Mouse (Mus musculus): ENCODE results near the gene Irak2. TPM values are rescaled to one million over a fixed set of nuclear protein-coding genes. Genes with fewer than 3 reads are reported as not detected.

The Irak2 gene
- 57.1 and 103 TPM in 2 replicates for polyA plus RNA-seq (2012; ENCODE audit: low replicate concordance)

DNA sequence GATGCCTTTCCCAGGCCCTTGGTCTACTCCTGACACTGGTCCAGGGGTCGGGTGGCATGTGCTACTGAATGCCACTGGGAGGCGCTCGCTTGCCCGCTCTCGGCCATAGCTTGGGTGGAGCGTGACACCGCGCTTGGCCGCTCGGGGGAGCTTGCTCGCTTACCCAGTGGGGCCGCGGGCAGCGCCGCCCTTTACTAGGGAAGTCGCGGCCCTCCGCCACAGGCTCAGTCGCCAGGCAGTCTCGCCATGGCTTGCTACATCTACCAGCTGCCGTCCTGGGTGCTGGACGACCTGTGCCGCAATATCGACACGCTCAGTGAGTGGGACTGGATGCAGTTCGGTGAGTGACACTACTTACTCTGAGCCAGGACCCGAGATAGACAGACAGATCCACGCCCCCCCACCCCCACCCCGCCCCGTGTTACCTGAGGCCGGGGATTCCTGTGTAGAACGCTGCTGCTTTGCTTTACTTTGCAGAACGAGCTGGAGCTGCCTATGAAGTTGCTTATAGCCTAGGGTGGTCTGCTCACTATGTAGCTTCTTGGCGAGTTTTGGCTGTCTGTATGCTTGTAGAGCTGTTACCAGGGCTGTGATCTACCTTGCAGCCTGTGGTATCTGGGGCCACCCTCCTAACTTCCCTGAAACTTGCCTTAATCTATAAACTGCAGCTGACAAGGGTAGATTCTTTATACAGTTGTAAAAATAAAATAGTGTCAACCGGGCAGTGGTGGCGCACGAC is at the start of gene Irak2:
Irak2 (plus strand) TSS at position 166 of the 739 bp plus-strand sequence.

DNA sequence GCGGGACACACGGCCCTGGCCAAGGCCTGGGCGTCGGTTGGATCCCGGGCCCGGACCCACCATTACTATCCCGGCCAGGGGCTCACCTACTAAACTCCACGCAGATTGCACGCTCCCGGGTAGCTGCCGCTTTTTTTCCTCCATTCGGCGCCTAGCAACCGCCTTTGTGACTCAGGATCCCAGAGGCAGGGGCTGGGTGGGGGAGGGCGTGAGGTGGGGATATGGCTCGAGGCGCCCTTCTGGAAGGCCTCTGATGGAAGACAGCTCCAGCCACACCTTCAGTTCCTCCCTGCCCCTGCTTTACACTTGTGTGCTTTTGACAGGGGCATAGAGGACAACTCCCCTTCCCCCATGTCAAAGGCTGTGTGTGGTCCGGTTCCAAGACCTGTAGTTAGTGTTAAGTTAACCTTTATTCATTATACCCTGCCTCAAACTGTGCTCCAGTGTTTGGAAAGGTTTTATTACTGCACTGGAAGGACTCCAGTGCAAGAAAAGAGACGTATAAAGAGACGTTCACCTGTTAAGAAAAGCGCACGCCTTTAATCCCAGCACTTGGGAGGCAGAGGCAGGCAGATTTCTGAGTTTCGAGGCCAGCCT is 37.6 kb upstream of the Irak2 start, which contains the start of gene Fancd2os:
Fancd2os (minus strand) TSS at position 173 of the 597 bp plus-strand sequence.

DNA sequence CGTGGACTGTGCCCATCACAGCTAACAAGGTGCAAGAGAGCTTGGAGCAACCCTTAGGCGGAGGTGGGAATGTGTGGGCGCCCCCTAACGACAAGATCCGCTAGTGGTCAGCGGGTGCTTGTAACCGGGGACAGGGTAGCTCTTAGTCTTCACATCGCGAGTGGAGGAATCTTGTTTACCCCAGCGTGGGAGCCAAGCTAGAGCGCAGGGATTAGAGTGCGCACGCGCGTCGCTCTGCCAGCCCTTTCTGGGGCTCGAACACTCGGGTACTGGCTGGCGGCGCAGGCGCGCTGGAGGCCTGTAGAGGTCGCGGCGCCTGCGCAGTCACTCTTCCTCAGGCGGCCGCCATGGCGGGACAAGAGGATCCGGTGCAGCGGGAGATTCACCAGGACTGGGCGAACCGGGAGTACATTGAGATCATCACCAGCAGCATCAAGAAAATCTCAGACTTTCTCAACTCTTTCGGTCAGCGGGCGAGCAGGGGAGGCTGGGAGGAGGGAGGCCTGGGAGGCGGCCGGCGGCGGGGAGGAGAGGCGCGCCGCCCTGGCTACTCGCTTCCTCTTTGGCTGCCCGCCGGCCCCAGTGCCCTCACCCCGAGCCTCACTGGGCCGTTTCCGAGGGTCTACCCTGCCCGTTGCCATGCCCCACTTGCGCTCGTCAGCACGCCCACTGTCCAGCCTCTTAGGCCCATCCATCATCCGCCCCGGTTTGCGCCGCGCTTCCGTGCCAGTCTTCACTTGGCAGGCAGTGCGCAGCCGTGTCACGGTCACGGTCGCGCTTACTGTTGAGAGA is 33.6 kb upstream of the Irak2 start, which contains the start of gene Brk1:
Brk1 (plus strand) TSS at position 341 of the 792 bp plus-strand sequence.

DNA sequence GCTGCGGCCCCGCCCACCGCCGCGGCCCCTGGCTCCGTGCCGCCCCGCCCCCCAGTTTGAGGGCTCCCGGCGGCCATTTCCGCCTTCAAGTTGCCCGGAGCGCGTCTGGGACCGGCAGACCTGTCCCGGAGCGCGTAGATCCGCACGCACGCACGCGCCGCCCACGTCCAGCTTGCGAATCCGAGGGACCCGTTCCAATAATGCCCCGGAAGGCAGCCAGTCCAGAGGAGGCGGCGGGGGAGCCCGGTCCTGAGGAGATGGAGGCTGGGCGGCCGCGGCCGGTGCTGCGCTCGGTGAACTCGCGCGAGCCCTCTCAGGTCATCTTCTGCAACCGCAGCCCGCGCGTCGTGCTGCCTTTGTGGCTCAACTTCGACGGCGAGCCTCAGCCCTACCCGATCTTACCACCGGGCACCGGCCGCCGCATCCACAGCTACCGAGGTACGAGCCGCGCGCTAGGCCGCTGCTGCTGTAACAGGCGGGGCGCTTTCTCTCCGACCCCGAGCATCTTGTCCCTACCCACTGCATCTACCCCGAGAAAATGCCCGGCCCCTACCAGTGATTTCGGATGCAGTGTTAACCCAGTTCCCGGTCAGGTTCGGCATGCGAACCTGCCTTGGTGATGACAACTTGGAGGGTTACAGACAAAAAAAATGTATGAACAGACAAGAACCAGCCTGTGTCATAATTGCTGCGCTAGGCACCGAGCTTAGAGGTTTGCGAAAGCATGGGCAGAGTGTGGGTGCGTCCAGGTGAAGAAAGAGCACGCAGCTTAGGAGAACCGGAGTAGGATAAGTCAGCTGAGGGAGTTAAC is 14.1 kb upstream of the Irak2 start, which contains the start of gene Vhl:
Vhl (plus strand) TSS at position 19 of the 811 bp plus-strand sequence.

DNA sequence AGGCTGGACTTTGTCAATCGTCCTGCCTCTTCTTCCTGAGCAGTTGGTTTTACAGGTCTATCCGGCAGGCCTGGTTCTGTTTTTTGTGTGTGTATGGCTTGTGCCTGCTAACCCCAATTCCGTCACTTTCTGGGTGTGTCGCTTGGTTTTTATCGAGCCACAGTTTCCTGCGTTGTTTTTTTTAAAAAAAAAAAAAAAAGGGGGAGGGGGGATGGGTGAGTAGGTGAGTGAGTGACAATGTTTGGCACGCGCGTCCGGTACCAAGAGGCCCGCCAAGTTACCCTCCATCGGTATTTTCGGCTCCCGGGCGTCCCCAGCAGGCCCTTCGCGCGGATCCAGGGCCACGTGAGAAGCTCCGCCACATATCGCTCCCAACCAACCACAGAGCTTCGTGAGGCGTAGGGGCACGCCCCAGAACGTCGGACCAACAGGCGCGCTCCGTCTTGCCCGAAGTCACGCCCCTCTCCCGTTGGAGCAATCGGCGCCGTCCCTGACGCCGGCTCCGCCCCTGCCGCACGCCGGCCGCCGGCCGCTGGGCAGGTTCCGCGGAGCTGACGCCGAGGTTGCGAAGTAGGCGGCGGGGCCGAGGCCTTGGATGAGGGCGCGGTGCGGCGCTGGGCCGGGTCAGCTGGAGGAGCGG is 58.4 kb downstream of the Irak2 start, which contains the start of gene Tatdn2:
Tatdn2 (plus strand) TSS at position 469 of the 640 bp plus-strand sequence.

DNA sequence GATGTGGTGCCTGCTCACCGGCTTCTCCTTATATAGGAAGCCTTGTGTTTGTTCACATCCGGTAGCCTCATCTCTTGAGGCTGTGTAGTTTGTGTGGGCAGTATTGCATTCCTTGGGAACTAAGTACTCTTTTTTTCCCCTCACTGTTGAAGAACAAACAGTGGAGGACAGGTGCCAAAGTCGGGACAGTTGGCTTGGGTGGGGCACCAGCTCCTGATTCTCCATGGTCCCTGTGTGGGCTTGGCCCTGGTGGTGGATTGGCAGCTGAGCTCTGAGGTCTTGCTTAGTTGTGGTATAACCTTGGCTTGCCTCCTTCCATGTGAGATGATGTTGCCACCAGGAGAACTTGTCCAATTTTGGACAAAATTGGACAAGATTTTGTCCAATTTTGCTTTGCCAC is 81.6 kb downstream of the Irak2 start, which contains the start of gene Ghrl:
Ghrl (minus strand) TSS at position 3 of the 400 bp plus-strand sequence.

DNA sequence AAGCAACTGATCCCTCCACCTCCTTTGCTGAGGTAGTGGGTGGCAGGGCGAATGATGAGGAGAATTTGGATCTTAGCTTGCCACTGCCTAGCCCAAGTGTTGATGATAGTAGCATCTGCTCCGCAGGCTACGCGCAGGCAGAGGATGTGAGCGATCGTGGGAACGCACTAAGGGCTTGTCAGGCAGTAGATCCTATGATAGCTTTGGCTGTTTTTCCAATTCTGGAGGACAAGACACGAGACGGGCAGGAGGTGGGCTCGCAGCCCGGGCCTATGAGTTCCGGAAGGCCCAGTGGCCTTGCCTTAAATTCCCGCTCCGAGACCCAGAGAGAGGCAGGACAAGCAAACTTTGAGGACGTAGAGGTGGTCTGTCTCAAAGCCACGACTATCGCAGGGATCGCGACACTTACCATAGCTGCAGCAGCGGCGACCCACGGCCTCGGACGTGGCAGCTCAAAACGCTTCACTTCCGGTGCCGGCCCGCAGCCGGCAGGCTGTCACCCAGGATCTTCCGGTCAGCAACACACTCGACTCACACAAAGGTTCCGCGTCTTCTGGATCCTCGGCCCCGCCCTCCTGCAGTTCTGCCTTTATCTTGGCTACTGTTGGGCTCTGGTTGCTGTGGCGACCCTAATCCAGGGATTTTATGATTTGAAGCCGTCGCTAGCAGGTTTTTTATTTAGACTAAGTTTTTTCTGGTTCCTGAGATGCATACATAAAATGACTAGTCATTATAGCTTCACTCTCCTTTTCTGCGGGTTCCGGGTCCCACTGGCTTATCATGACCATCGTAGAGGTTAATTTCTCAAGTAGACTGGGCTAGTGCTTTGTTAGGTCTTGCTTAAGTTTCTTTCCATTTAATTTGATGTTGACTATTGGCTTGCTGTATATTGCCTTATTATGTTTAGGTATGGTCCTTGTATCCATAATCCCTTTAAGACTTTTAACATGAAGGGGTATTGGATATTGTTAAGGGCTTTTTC is 102.3 kb downstream of the Irak2 start, which contains the start of gene Sec13:
Sec13 (minus strand) TSS at position 508 of the 982 bp plus-strand sequence.

Other genes with a start within 250 kb of the Irak2 start
- 5.9 and 6.1 TPM in 2 replicates for gene Ttll3, start 249.2 kb upstream of the Irak2 start, polyA plus RNA-seq (2012; ENCODE audit: low replicate concordance)
- gene Rpusd3, start 219.1 kb upstream of the Irak2 start, polyA plus RNA-seq (2012; ENCODE audit: low replicate concordance): 135 and 164 TPM in 2 replicates
- gene Cidec, start 202.7 kb upstream of the Irak2 start, polyA plus RNA-seq (2012; ENCODE audit: low replicate concordance): not detected in 2 replicates
- gene Jagn1, start 195.9 kb upstream of the Irak2 start, polyA plus RNA-seq (2012; ENCODE audit: low replicate concordance): 8.9 and 12.8 TPM in 2 replicates
- gene Il17re, start 180.0 kb upstream of the Irak2 start, polyA plus RNA-seq (2012; ENCODE audit: low replicate concordance): 0.08 TPM in 1 of 2 replicates, not detected in the other
- gene Il17rc, start 167.0 kb upstream of the Irak2 start, polyA plus RNA-seq (2012; ENCODE audit: low replicate concordance): 2.5 and 3.0 TPM in 2 replicates
- gene Creld1, start 155.2 kb upstream of the Irak2 start, polyA plus RNA-seq (2012; ENCODE audit: low replicate concordance): 25.7 and 65.0 TPM in 2 replicates
- 0.06 TPM in 1 of 2 replicates, not detected in the other for gene Prrt3, start 136.5 kb upstream of the Irak2 start, polyA plus RNA-seq (2012; ENCODE audit: low replicate concordance)
- 54.1 and 74.3 TPM in 2 replicates for gene Emc3, start 106.8 kb upstream of the Irak2 start, polyA plus RNA-seq (2012; ENCODE audit: low replicate concordance)
- gene Fancd2, start 106.8 kb upstream of the Irak2 start, polyA plus RNA-seq (2012; ENCODE audit: low replicate concordance): 0.74 and 3.2 TPM in 2 replicates
- gene Fancd2os, start 37.8 kb upstream of the Irak2 start, polyA plus RNA-seq (2012; ENCODE audit: low replicate concordance): not detected in 2 replicates
- gene Brk1, start 33.7 kb upstream of the Irak2 start, polyA plus RNA-seq (2012; ENCODE audit: low replicate concordance): 7.0 and 22.1 TPM in 2 replicates
- 6.5 and 10.1 TPM in 2 replicates for gene Vhl, start 14.5 kb upstream of the Irak2 start, polyA plus RNA-seq (2012; ENCODE audit: low replicate concordance)
- gene Tatdn2, start 58.6 kb downstream of the Irak2 start, polyA plus RNA-seq (2012; ENCODE audit: low replicate concordance): 46.3 and 62.3 TPM in 2 replicates
- not detected in 2 replicates for gene Ghrl, start 81.4 kb downstream of the Irak2 start, polyA plus RNA-seq (2012; ENCODE audit: low replicate concordance)
- 10.2 and 29.8 TPM in 2 replicates for gene Sec13, start 102.3 kb downstream of the Irak2 start, polyA plus RNA-seq (2012; ENCODE audit: low replicate concordance)